Mouse (Mus musculus) adrenal gland, postnatal 10 days (tissue): ENCODE results near the gene Olfr310. TPM values are rescaled to one million over a fixed set of nuclear protein-coding genes. Genes with fewer than 3 reads are reported as not detected.

Source experiments
- DNase-seq: peaks from one replicate; pipeline ENCODE4 v3.0.0; 2021; ENCODE audit warnings: mixed read lengths
- long read RNA-seq, 2 experiments: library from polyadenylated mRNA; stranded (forward); transcript quantifications; one replicate each; pipeline ENCODE4 v2.0.0; 2021
- microRNA-seq: library from miRNA; unstranded; fragments of <30 nt; microRNA quantifications from one replicate; pipeline ENCODE4 v1.2.0, GENCODE M21; 2021
- total RNA-seq, 2 experiments: library from RNA; stranded (reverse); gene quantifications; 2 replicates each; pipeline ENCODE4 v1.2.3; 2021

Gene Olfr310
- total RNA-seq, result not detected
- long read RNA-seq, experiment 1, result 0 reads
- long read RNA-seq, experiment 2, result 0 reads

GRCm38 (mm10) chr7:86277072-86277471 lies at the start of gene Olfr310:
Gene Olfr310, minus strand, starts transcription at chr7:86277172.
- no peak for DNase-seq

- no peak for DNase-seq
Measured at GRCm38 (mm10) chr7:86325530-86325929, 48.6 kb upstream of the Olfr310 start, which contains the start of gene Olfr308. Gene Olfr308, minus strand, starts transcription at chr7:86325630.

- no peak for DNase-seq
Measured at GRCm38 (mm10) chr7:86321323-86321722, 44.4 kb upstream of the Olfr310 start.

GRCm38 (mm10) chr7:86313608-86314007 lies 36.6 kb upstream of the Olfr310 start, which contains the start of gene Olfr309:
Gene Olfr309, minus strand, starts transcription at chr7:86313708.
- no peak for DNase-seq

GRCm38 (mm10) chr7:86246208-86246607 lies 30.8 kb downstream of the Olfr310 start, which contains the start of gene Vmn2r76:
Gene Vmn2r76, minus strand, starts transcription at chr7:86246308.
- no peak for DNase-seq

Small RNAs within 50 kb of the gene (microRNA-seq; reads per million reads assigned to microRNA genes)
- not detected for gene Gm23192

Other genes with a start within 250 kb of the Olfr310 start
- not detected for gene Vmn2r75, start 105.4 kb downstream of the Olfr310 start, total RNA-seq
- not detected for gene Vmn2r76, start 30.9 kb downstream of the Olfr310 start, total RNA-seq
- gene Olfr309, start 36.5 kb upstream of the Olfr310 start, total RNA-seq, result not detected
- not detected for gene Olfr308, start 48.5 kb upstream of the Olfr310 start, total RNA-seq
- gene Olfr307, start 60.4 kb upstream of the Olfr310 start, total RNA-seq, result not detected
- gene Olfr305, start 89.8 kb upstream of the Olfr310 start, total RNA-seq, result not detected
- gene Olfr304, start 109.5 kb upstream of the Olfr310 start, total RNA-seq, result not detected
- gene Olfr303, start 120.6 kb upstream of the Olfr310 start, total RNA-seq, result not detected
- not detected for gene Olfr301, start 126.7 kb upstream of the Olfr310 start, total RNA-seq
- gene Olfr299, start 182.7 kb upstream of the Olfr310 start, total RNA-seq, result not detected
- not detected for gene Olfr298, start 215.3 kb upstream of the Olfr310 start, total RNA-seq
- gene Olfr297, start 242.8 kb upstream of the Olfr310 start, total RNA-seq, result not detected